Mouse (Mus musculus): ENCODE results near the gene Ccdc153.

Ccdc153 gene

DNA sequence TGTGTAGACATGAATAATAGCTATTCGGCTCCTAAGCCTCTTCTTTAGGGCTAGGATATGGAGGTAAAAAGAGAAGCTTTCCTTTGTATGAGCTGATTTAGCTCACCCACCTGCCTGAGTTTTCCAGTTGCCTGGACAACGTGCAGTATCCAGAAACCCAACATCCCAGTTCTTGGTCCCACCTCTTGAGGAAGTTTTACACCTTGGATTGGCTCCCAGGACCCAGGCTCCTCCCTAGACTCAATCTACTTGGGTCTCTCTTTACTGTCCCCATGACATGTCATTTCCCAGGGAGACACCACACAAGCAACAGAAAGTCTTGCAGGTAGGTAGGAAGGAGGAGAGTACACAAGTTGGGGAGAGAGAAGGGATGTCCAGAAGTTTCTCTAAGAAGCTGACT, at the start of gene Ccdc153:
Gene Ccdc153 (plus strand): TSS at position 278 of the 400 bp plus-strand sequence.
- in situ Hi-C loops (cut with MseI, MboI) = no loop called here

DNA sequence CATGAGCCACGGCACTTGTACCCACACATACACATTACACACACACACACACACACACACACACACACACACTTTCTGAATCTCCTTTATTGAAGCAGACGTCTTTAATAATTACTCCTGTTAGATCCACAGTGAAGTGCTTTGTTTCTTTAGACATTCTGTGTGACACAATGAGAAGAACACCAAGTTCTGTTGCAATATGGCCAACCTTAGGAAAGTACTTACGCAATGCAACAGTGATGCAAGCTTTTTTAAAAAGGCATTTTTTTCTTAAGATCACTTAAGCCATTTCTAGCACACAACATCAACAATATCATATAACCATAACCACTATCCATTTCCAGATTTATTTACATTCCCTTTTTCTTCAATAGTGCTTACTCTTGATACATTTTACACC, 49.3 kb upstream of the Ccdc153 start:
- in situ Hi-C loops (cut with MseI, MboI) = no loop called here

DNA sequence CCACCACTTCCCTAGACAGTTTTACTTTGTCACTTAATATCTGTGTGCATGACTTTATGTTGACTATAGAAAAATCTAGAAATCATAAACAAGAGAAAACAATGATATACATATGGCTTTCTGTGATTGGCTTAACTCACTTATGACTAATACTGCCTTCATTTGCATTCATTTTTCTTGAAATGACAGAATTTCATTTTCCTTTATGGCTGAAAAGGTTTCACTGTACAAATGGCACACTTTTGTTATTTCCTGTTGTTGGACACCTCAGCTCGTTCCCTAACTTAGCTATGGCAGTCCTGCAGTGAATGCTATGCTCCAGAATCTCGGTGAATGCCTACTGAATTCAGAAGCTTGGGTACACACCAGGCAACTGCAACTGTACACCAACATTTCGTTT, 48.2 kb upstream of the Ccdc153 start:
- in situ Hi-C loops (cut with MseI, MboI) = no loop called here

DNA sequence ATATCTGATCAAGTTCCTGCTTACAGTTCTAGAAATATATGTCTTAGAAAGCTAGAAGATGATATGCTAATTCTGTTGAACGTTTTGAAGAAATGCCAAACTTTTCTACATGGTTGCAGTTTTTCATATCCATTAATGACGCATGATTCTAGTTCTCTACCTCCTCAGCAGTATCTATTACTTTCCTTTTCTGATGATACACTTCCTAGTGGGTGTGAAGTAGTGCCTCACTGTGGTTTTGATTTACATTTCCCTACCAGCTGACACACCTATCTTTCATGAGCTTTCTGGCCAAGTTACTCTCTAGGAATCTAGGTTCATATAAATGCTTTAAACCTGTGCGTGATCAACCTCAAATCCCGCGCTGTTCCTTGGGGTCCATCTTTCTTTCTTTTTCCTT, 47.7 kb upstream of the Ccdc153 start:
- in situ Hi-C loops (cut with MseI, MboI) = no loop called here

DNA sequence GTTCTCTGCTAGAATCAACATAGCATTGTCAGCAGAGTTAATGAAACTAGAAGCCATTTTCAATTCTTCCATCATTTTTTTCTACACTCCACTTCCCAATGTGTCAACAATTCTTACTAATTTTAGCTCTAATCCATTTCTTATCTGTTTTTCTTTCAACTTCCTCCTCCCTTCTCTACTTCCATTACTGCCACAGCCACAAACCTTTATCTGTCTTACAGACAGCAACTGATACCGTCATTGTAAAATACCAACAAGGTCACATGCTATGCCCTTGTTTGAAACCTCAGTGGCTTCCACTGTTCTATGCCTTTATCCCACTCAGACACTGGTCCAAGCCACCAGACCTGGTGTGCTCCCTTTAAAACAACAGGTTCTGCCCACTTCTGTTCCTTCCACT, 46.5 kb upstream of the Ccdc153 start:
- in situ Hi-C loops (cut with MseI, MboI) = no loop called here

DNA sequence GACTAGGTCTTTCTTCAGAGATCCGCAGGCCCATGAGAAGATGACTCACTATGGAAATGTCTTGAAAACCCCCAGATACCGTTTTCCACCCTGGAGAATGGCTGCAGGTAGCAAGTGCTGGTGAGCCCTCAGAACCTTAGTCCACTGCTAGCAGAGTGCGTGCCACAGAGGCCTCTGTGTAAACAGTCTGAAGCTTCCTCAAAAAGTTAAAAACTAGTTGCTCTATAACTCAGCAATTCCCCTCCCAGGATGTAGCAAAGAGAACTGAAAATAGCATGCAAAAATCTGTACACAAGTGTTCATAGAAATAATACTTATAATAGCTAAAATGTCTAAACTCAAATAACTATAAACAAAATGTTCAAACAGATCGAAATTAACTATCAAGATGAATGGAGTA, 44.1 kb upstream of the Ccdc153 start:
- in situ Hi-C loops (cut with MseI, MboI) = no loop called here

DNA sequence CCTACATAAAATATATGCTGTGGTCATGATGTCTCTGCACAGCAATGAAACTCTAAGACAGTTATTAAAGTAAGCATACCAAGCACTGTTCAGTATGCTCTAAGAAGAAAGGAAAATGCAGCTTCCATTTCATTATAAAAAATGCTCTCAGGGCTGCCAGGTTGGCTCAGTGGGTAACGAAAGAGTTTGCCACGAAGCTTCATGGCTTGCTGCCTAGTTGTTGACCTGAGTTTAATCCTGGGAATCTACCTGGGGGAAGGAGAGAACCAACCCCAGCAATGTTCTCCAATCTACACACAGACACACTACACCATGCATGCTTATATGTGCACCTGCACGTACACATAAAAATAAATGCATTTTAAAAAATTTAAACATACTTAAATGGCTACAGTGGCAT, 41.3 kb upstream of the Ccdc153 start:
- in situ Hi-C loops (cut with MseI, MboI) = no loop called here

DNA sequence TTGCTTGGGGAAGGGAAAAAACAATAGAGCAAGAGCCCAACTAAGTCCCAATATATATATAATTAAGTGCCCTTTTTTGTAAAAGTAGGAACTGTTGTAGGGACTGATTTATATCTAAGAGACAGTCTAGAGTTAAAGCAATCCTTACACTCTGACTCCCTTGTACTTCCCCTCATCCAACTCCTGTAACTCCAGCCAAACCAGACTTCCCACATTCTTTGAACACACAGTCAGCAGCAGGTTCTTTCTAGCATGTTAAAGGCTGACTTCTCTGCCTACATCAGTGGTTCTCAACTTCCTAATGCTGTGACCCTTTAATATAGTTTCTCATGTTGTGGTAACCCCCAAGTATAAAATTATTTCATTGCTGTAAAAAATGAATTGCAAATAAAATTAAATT, 40.9 kb upstream of the Ccdc153 start:
- in situ Hi-C loops (cut with MseI, MboI) = no loop called here

DNA sequence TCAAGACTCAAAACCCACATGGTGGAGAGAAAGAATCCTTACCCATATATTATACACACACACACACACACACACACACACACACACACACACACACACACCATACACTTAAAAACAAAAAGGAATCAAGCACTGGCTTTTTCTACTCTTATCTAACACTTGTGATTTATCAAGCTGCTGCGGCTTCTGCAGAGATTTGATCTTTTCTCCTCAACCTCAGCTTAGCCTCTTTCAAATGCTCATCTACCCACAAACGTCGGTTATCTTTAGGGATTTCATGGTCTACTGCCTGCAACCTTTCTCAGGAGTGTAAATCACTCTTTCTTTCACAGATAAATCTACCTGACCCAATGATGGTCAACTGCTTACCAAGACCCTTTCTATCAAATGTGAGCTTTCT, 40.0 kb upstream of the Ccdc153 start:
- in situ Hi-C loops (cut with MseI, MboI) = no loop called here

DNA sequence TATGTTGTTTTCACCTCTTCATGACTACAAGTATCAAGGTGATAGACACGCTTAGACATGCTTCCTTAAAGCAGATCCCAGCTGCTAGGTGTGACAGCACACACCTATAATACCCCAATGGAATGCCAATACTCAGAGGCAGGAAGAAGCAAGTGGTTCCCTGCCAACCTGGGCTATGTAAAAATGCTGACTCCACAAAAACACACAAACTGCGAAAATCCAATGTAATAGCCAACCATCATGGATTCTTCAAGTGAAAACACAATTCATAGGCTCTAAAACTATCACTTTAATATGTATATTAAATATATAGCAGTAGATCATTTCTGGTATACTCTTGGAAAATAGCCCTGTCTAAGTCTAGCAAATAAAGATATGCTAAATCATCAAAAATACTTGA, 32.6 kb upstream of the Ccdc153 start:
- in situ Hi-C loops (cut with MseI, MboI) = no loop called here

DNA sequence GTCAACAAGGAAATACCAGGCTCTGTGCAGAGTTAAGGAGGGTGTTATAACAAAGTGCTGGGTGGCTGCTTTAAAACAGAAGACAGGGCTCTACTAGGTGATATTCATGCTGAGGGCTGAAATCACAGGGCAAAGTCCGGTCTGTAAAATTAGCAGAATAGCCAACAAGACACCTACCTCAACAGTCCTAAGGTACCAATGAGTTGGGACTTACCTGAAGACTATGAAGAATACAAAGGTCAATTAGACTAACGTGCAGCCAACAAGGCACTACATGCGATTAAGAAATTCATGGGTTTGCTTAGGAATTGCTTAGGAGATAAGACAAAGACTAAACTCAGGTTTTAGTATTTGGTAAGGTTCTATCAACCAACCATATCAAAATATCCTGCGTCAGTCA, 31.1 kb upstream of the Ccdc153 start:
- in situ Hi-C loops (cut with MseI, MboI) = no loop called here

DNA sequence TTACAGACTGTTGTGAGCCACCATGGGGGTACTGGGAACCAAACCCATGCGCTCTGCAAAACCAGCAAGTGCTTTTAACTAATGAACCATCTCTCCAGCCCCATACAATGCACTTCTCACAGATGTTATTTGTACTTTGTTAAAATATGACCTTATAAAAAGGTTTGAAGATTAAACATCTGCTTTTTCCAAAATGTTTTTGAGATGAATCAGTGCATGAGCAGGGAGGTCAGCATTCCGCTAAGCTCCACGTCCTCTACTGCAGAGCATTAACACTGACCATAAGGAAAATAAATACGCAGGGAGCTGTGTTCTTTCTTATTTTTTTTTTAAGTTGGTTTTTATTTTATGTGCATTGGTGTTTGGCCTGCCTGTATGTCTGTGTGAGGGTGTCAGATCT, 28.1 kb upstream of the Ccdc153 start:
- in situ Hi-C loops (cut with MseI, MboI) = no loop called here

DNA sequence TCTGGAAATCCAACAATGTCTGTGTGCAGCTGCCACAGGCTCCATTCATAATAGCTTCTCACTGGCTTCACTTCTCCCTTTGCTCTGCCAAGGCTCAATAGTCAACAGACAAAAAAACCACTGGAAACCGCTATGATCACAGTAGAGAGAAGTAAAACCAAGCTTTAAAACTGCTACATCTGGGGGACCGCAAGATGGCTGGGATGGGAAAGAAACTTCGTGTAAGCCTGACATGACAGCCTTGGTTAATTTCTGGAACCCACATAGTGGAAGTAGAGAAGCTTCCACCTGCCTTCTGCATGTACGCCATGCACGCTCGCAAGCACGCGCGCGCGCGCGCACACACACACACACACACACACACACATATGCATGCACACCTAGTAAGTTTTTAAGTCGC, 26.9 kb upstream of the Ccdc153 start:
- in situ Hi-C loops (cut with MseI, MboI) = no loop called here

DNA sequence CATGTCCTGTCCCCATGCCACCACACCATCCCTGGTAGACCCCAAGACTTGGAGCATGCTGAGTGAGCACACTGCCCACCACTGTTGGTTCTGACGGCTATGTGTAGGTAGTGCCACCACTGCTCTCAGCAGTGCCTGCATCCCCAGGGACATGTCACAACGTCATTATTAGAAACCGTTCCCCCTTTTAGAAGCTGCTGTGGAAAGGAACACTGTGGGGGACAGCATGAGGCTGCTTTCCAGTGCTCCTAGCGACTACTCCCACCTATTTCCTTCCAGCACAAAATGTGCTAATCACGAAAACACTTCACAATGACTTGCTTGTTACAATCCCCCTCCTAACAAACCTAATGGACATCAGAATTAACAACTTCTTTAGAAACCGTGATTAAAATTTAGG, 14.5 kb upstream of the Ccdc153 start:
- in situ Hi-C loops (cut with MseI, MboI) = no loop called here

DNA sequence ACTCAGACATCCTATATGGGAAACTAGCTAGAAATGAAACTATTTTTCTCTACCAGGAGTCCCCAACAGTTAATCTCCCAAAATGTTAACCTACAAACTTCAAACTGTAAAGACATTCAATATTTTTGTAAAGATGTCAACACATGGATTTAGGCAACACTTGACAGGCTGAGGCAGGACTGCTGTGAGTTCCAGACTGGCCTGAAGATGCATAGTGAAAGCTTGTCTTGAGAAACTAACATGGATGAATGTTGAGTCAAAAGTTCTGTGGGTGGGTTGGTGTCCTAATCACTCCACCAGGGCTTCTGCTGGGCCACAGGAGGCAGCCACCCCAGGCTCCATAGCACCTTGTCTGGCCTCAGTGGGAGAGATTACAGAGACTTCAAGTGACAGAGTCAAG, 8.9 kb upstream of the Ccdc153 start:
- in situ Hi-C loops (cut with MseI, MboI) = no loop called here

DNA sequence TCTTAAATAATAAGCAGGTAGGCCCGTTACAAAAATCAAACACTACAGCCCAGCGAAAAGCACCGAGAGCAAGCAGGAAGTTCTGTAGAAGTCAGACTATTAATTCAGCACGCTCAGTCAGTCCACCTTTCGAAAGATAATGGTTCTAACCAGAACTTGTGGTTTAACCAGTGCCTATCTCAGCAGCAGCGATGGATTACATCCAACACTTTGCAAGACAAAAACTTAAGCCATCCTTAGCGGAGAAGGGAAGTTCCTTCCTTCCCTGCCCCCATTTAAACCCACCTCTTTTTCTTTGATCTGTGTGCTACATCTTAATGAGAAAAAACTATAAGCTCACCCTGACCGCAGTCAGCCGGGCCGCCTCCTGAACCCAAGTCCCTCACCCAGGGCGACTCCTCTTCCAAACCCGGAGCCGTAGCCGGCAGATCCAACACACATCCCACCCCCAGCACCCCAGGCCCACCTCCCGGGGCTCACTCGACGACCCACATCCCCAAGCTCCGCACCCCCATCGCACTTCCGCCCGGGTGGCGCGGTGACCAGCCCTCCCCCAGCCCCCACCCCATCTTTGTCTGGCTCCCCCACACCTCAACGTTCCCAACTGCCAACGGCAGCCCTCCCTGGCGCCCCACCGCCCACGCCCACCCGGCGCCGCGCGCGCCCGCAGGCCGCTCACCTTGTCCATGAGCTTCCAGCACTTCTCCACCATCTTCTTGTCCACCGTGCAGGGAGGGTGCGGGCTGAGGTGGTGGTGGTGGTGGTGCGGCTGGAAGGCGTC, 7.3 kb upstream of the Ccdc153 start:
- in situ Hi-C loops (cut with MseI, MboI) = no loop called here

DNA sequence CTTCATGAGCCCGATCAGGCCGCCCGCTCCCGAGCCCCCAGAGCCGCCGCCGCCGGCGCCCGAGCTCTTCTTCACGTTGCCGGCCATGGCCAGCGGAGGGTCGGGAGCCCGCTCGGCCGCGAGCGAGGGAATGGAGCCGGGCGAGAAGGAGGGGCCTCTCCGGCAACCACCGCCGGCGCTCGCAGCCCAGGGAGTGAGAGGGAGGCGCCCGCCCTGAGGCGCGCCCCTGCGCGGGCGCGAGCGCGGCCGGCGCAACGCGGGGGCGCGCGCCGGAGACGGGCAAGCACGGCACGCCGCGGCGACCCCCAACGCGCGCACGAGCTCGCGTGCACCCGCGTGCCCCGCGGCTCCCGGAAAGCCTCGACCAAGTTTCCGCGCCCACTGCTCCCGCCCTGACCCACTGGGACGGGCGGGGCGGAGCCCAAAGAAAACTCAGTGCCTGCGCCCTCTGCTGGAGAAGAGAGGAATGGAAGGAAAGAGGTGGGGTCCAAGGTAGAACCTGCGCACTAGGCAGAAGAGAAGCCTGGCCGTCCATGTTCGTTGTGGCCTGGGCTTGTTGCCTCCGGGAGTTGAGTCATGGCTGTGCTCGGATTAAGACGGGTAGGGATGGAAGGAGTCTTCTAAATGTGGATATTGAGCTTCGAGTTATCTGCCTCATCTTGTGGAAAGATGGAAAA, 6.5 kb upstream of the Ccdc153 start, which contains the start of gene Cbl:
Gene Cbl (minus strand): TSS at position 248 of the 677 bp plus-strand sequence.
- in situ Hi-C loops (cut with MseI, MboI) = no loop called here

DNA sequence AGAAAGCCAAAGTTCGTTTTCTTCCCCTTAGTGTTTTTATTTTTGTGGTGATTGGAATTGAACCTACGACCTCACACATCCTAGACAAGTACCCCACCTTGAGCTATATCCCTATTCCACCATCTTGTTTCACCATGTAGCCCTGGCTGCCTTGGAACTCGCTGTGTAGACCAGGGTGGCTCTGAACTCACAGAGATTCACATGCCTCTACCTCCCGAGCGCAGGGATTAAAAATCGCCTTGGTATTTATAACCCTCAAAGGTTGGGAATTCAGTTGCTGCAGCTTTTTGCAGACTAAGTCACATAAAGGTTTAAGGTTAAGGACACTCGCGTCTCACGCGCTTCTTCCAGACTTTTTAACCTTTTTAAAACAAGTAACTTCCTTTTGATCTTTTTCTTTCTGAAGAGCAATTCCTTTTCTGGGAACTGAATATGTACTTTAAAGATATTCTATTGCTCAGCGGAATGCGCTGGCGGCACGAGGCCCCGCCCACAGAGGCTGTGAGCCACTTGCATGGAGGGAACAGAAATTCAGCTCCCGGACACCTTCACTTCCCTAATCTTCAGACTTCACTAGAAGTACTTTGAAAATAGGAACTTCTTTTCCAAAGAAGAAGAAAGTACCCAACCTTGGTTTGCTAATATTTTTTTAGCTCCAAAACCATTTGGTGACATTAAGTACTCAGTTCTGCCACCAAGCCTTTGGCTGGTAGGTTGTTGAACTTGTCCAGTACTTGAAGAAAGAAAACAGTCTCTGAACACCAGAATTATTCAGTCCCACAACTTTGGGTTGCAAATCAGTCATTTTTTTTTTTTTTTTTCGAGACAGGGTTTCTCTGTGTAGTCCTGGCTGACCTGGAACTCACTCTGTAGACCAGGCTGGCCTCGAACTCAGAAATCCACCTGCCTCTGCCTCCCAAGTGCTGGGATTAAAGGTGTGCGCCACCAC, 5.7 kb upstream of the Ccdc153 start:
- in situ Hi-C loops (cut with MseI, MboI) = no loop called here

DNA sequence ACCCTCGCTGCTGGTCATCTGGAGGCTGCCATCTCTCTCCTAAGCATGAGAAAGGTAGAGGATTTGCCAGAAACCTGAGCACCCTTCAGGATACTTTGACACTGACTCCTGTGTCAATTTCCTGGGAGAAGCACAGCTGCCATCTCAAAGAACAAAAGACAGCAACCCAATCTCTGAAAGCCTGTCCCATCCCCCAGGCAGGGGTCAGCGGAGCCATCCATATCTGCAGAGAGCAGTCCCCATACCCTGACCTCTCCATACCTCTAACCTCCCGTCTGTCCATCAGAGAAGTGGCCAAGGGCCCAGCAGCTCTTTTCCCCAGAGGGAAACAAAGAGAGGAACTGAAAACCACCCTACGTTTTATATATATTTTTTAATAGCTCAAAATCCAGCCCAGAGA, 3.9 kb upstream of the Ccdc153 start:
- in situ Hi-C loops (cut with MseI, MboI) = no loop called here

DNA sequence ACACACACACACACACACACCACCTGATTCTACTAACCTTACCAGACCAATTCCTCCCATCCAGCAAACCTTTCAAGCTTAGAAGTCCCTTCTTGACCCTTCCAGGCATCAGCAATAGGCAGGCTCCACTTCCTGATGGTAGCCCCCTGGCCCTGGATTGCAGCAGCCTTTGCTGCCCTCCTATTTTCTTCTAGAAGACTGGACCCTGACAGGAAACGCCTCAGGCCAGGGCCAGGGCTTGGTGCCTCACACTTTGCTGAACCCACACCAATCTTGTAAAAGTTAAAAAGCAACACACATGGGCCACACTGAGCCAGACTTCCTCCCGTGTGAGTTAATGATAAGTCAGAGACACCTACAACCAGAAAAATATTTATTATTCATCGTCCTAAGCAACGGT, 3.3 kb upstream of the Ccdc153 start:
- in situ Hi-C loops (cut with MseI, MboI) = no loop called here

DNA sequence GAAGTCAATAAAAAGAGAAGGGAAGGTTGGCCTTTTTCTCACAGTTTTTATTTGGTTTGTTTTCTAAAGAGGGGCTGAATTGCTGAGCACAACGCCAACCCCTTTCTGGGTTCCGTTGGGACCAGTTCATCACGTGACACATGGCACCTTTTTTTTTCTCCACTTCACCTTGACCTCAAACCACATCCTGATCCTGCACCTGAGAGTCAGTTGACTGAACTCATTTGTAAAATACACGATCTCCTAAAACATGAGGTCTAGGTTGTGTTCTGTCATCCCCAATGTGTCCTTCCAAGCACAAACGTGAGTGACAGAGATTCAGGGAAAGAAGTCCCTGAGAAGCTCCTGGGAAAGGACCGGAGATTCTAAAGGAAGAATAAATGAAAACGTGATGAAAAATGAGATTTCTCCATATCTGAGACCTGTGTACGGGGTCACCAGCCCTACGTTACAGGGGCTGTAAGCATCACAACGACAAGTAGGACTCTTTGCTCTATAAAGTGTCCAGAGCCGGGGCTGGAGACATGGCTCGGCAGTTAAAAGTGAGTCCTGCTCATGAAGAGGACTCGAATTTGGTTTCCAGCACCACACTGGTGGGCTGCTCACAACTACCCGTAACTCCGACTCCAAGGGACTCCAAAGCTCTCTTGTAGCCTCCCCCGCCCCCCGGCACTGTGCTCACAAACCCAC, 1.8 kb upstream of the Ccdc153 start:
- in situ Hi-C loops (cut with MseI, MboI) = no loop called here

DNA sequence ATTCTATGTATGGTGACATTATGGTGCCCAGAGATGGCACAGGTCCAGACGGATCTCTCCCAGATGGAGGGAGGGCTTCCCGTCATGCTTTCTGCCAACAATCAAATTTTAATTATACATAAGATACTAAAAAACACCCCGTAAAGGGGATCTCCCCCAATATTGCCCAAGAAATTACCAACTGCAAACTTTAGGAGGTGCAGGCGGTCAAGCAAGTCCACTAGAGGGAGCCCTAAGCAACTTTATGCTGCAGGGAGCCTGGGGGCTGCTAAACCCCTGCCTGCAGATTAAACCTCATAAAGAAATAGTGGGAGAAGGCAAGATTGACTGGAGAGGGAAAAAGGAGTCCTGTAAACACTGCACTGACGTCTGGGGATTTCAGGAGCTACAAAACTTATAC, 1.0 kb upstream of the Ccdc153 start:
- in situ Hi-C loops (cut with MseI, MboI) = no loop called here

Measured in mouse trophoblast stem cell (cell line).